Mouse (Mus musculus): ENCODE measurements at regions not wholly inside any gene's neighbourhood (a gene's known extent, or its start where the extent isn't known, plus 50 kb on each side); places are given as distances from the start of the nearest gene placed in this dataset.

- H3K4me1 ChIP-seq, result no peaks in the 10 kb centered on the region
- H3K9me3 ChIP-seq, result no peaks in the 10 kb centered on the region
- 82% methylated on average over 4 of the region's 4 CpGs for WGBS
- no peak overlapping the region for H3K27ac ChIP-seq (replicated peaks)
- DNase-seq (ENCODE audit: low spot score), result no peak
- no peaks in the 10 kb centered on the region for H3K27me3 ChIP-seq (replicated peaks; ENCODE audit: low read depth, poor library complexity, severe bottlenecking)
- H3K36me3 ChIP-seq (replicated peaks), result no peaks in the 10 kb centered on the region
- H3K4me3 ChIP-seq, result no peak overlapping the region
Observed at GRCm38 (mm10) chr6:34246512-34246911, 69.6 kb upstream of the Slc35b4 start.

DNA sequence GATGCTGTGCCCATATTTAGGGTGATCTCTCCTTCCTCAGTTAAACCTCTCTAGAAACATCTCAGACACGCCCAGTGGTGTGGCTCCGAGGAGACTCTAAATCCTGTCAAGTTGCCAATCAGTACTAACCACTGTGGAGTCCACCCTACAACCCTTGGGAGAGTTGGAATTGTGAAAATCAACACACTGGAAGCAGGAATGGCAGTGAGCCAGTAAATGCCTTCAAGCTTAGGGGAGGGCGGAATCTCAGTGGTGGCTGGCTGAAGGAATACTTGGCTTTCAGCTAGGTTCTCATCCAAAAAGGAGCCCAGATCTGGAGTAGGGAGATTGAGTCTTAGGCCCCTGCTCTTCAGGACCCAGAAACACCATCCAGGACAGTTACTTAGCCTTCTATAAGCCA lies 66.1 kb upstream of the Slc35b4 start:
- WGBS, result 80% methylated on average over 3 of the region's 3 CpGs
- H3K36me3 ChIP-seq (replicated peaks), result no peaks in the 10 kb centered on the region

GRCm38 (mm10) chr6:34242486-34242885 lies 65.6 kb upstream of the Slc35b4 start:
- Histone ChIP-seq H3K27me3 (replicated peaks; ENCODE audit: low read depth, poor library complexity, severe bottlenecking) (no peaks in the 10 kb centered on the region), H3K4me1 (no peaks in the 10 kb centered on the region), H3K27ac (replicated peaks) (no peak overlapping the region), H3K9me3 (no peaks in the 10 kb centered on the region), H3K36me3 (replicated peaks) (no peaks in the 10 kb centered on the region), H3K4me3 (no peak overlapping the region)
- DNase-seq (ENCODE audit: low spot score), result peak; percentile 30
- WGBS, result 17% methylated on average over 9 of the region's 9 CpGs

More for the DNA sequence above, 66.1 kb upstream of the Slc35b4 start:
- Histone ChIP-seq H3K4me3 (no peak overlapping the region), H3K27me3 (replicated peaks; ENCODE audit: low read depth, poor library complexity, severe bottlenecking) (no peaks in the 10 kb centered on the region), H3K27ac (replicated peaks) (no peak overlapping the region), H3K9me3 (no peaks in the 10 kb centered on the region), H3K4me1 (no peaks in the 10 kb centered on the region)
- DNase-seq (ENCODE audit: low spot score), result no peak

GRCm38 (mm10) chr6:34235132-34235531 lies 58.2 kb upstream of the Slc35b4 start:
- 69% methylated on average over 10 of the region's 10 CpGs for WGBS

DNA sequence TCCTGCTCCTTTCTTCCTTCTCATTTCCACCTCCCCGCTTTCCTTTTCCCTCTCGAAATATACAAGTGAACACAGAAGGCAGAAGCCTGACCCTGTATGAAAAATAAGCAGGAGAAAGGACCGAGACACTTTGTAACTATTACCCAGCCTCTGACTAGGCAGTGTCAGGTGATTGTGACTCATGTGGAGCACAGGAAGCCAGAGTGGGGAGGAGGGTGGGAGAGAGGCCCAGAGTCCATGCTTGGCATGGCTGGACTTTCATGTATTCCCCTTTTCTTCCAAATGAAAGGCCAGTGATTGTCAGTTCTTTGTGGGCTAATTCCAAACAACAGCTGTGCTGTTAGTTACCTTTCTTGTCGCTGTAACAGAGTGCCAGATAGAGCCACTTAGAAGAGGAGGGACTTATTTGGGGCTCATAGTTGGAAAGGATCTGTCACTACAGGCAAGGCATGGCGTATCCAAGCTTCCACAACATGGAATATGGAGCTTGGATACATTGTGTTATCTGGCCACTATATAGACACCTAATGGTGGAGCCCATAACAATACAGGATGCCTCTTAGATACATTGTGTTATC lies 57.6 kb upstream of the Slc35b4 start:
- Histone ChIP-seq H3K9me3 (no peaks in the 10 kb centered on the region), H3K36me3 (replicated peaks) (no peaks in the 10 kb centered on the region), H3K27ac (replicated peaks) (no peak overlapping the region), H3K4me3 (no peak overlapping the region), H3K27me3 (replicated peaks; ENCODE audit: low read depth, poor library complexity, severe bottlenecking) (peaks cover 9% of the 10 kb centered on the region; the same call in 1 of the 2 replicates), H3K4me1 (0 out of 2 replicates have a peak, but pooled peaks cover 2% of the 10 kb centered on the region)
- 81% methylated on average over 5 of the region's 5 CpGs for WGBS
- DNase-seq (ENCODE audit: low spot score), result no peak

More at GRCm38 (mm10) chr6:34235132-34235531, 58.2 kb upstream of the Slc35b4 start:
- no peak overlapping the region for H3K27ac ChIP-seq (replicated peaks)
- H3K27me3 ChIP-seq (replicated peaks; ENCODE audit: low read depth, poor library complexity, severe bottlenecking), result 0 out of 2 replicates have a peak, but pooled peaks cover 4% of the 10 kb centered on the region
- no peak overlapping the region for H3K4me3 ChIP-seq
- no peaks in the 10 kb centered on the region for H3K9me3 ChIP-seq
- H3K4me1 ChIP-seq, result 0 out of 2 replicates have a peak, but pooled peaks cover 2% of the 10 kb centered on the region
- no peaks in the 10 kb centered on the region for H3K36me3 ChIP-seq (replicated peaks)
- no peak for DNase-seq (ENCODE audit: low spot score)

DNA sequence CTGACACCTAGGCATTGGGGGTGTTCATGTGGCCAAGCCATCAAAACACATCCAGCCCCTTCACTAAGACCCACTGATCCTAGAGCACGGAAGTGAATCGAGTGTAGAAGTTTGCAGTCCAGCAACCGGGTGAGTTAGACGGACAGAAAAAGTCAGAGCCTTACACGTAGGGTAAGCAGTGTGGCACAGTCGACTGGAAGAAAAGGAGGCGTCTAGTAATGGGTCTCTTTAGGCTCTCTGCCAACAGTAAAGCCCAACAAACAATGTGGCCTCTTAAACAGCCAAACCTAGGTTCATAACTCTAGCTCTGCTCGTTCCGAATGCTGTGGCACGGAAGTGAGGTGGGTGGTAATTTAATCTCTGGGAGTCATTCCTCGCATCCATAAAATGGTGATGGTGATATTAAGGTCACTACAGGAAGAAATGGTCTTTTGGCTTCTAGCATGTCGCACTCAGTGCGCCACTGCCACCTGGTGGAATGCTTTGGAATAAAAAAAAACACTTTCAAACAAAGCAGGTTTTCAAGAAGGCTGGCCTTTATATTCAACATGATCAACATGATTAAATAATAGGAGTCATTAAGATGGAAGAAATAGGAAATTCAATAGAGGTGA lies 54.0 kb upstream of the Slc35b4 start:
- no peak overlapping the region for H3K4me3 ChIP-seq
- H3K36me3 ChIP-seq (replicated peaks), result no peaks in the 10 kb centered on the region
- H3K27me3 ChIP-seq (replicated peaks; ENCODE audit: low read depth, poor library complexity, severe bottlenecking), result peaks cover 9% of the 10 kb centered on the region; the same call in 1 of the 2 replicates
- WGBS, result 49% methylated on average over 13 of the region's 13 CpGs
- no peaks in the 10 kb centered on the region for H3K9me3 ChIP-seq
- 0 out of 2 replicates have a peak, but pooled peaks cover 2% of the 10 kb centered on the region for H3K4me1 ChIP-seq
- H3K27ac ChIP-seq (replicated peaks), result no peak overlapping the region
- peak; percentile 50 for DNase-seq (ENCODE audit: low spot score)

- 82% methylated on average over 4 of the region's 4 CpGs for WGBS
- Histone ChIP-seq H3K36me3 (replicated peaks) (no peaks in the 10 kb centered on the region), H3K27me3 (replicated peaks; ENCODE audit: low read depth, poor library complexity, severe bottlenecking) (peaks cover 9% of the 10 kb centered on the region; the same call in 1 of the 2 replicates), H3K27ac (replicated peaks) (no peak overlapping the region), H3K9me3 (peaks cover 5% of the 10 kb centered on the region; the same call in 1 of the 2 replicates), H3K4me1 (no peaks in the 10 kb centered on the region), H3K4me3 (no peak overlapping the region)
- DNase-seq (ENCODE audit: low spot score), result no peak
Observed at GRCm38 (mm10) chr6:34227131-34227530, 50.2 kb upstream of the Slc35b4 start.
